Mouse (Mus musculus) layer of hippocampus, adult 2 months (tissue): ENCODE data around the gene Mapkbp1. TPM values are rescaled to one million over a fixed set of nuclear protein-coding genes. Genes with fewer than 3 reads are reported as not detected.

Experiments
- DNase-seq, 2 experiments: peaks; one replicate each; pipeline ENCODE4 v3.0.0; 2022; ENCODE audit warnings: low spot score in 2 of 2
- H3K27ac ChIP-seq: fragments of 200-600 bp; 2 replicates; pipeline ENCODE4 v1.8.1; 2022
- H3K4me3 ChIP-seq: fragments of 200-600 bp; 2 replicates; pipeline ENCODE4 v1.8.1; 2022; ENCODE audit warnings: mild to moderate bottlenecking
- CTCF ChIP-seq: fragments of 200-600 bp; conservative IDR thresholded peaks from 2 replicates; pipeline ENCODE4 v1.8.1; 2022; ENCODE audit warnings: antibody characterized with exemption, mild to moderate bottlenecking, moderate library complexity
- total RNA-seq, 2 experiments: library from RNA; stranded (reverse); gene quantifications; 2 replicates each; pipeline ENCODE4 v1.2.3; 2021

The Mapkbp1 gene
- total RNA-seq, 2 experiments from 2014 or later: 43.7 to 45.6 TPM

GRCm38 (mm10) chr2:120013831-120014486 lies 41.5 kb downstream of the Mapkbp1 start:
- TF ChIP-seq CTCF: no peak
- DNase-seq: no peak
- no peak overlapping the region for H3K4me3 ChIP-seq
- H3K27ac ChIP-seq: no peak overlapping the region

- no peak for DNase-seq
- Histone ChIP-seq H3K4me3 (no peak overlapping the region), H3K27ac (no peak overlapping the region)
- TF ChIP-seq CTCF: no peak
These were observed 43.4 kb downstream of the Mapkbp1 start for GRCm38 (mm10) chr2:120015882-120016281.

- Histone ChIP-seq H3K27ac (no peak overlapping the region), H3K4me3 (no peak overlapping the region)
- no peak for DNase-seq
- TF ChIP-seq CTCF: no peak
These were observed 45.1 kb downstream of the Mapkbp1 start for GRCm38 (mm10) chr2:120017599-120017998.

GRCm38 (mm10) chr2:120024337-120024736 lies 51.8 kb downstream of the Mapkbp1 start:
- DNase-seq: no peak
- Histone ChIP-seq H3K4me3 (no peak overlapping the region), H3K27ac (no peak overlapping the region)
- TF ChIP-seq CTCF: no peak

- peak; percentile 49 for TF ChIP-seq CTCF
- H3K27ac ChIP-seq: peak within 1 kb of the TSS; percentile 93
- peak within 1 kb of the TSS; percentile 90 for H3K4me3 ChIP-seq
- DNase-seq: peak; percentile 89 to 91
These were observed 54.8 kb downstream of the Mapkbp1 start, which contains the start of the genes Jmjd7 and Gm28042 for GRCm38 (mm10) chr2:120026984-120027949. Jmjd7 (plus strand) TSS chr2:120027483. Gm28042 (plus strand) TSS chr2:120027493.

GRCm38 (mm10) chr2:120027950-120028331 lies 55.4 kb downstream of the Mapkbp1 start:
- DNase-seq: no peak
- Histone ChIP-seq H3K4me3 (peak overlapping the region; percentile 90), H3K27ac (peak overlapping the region; percentile 93)
- no peak for TF ChIP-seq CTCF

- no peak for TF ChIP-seq CTCF
- DNase-seq: no peak
- no peak overlapping the region for H3K27ac ChIP-seq
- H3K4me3 ChIP-seq: no peak overlapping the region
These were observed 57.9 kb downstream of the Mapkbp1 start for GRCm38 (mm10) chr2:120030380-120030779.

GRCm38 (mm10) chr2:120032726-120033467 lies 60.4 kb downstream of the Mapkbp1 start, which contains the start of gene Pla2g4b:
Pla2g4b (plus strand) TSS chr2:120033417.
- H3K27ac ChIP-seq: no peak within 1 kb of the TSS
- no peak within 1 kb of the TSS for H3K4me3 ChIP-seq
- TF ChIP-seq CTCF: no peak
- DNase-seq: no peak

GRCm38 (mm10) chr2:120033726-120034125 lies 61.2 kb downstream of the Mapkbp1 start:
- TF ChIP-seq CTCF: no peak

GRCm38 (mm10) chr2:120037744-120038143 lies 65.2 kb downstream of the Mapkbp1 start:
- no peak for DNase-seq
- TF ChIP-seq CTCF: no peak
- no peak overlapping the region for H3K4me3 ChIP-seq
- no peak overlapping the region for H3K27ac ChIP-seq

More at GRCm38 (mm10) chr2:120033726-120034125, 61.2 kb downstream of the Mapkbp1 start:
- Histone ChIP-seq H3K27ac (no peak overlapping the region), H3K4me3 (no peak overlapping the region)
- no peak for DNase-seq

GRCm38 (mm10) chr2:120040991-120041390 lies 68.5 kb downstream of the Mapkbp1 start:
- no peak overlapping the region for H3K4me3 ChIP-seq
- no peak overlapping the region for H3K27ac ChIP-seq
- no peak for DNase-seq
- TF ChIP-seq CTCF: no peak

GRCm38 (mm10) chr2:120044101-120044603 lies 71.7 kb downstream of the Mapkbp1 start:
- no peak for DNase-seq

More at GRCm38 (mm10) chr2:120044101-120044603, 71.7 kb downstream of the Mapkbp1 start:
- no peak overlapping the region for H3K27ac ChIP-seq
- TF ChIP-seq CTCF: no peak
- no peak overlapping the region for H3K4me3 ChIP-seq
